Mouse (Mus musculus): Measurements from ENCODE around the gene 6430548M08Rik. TPM values are rescaled to one million over a fixed set of nuclear protein-coding genes. Genes with fewer than 3 reads are reported as not detected.
A peak's percentile ranks its signal among the peaks of the same experiment; 100 is the strongest.

Gene 6430548M08Rik
- polyA plus RNA-seq, 1 experiment from 2014 or later = 3.8 TPM

DNA sequence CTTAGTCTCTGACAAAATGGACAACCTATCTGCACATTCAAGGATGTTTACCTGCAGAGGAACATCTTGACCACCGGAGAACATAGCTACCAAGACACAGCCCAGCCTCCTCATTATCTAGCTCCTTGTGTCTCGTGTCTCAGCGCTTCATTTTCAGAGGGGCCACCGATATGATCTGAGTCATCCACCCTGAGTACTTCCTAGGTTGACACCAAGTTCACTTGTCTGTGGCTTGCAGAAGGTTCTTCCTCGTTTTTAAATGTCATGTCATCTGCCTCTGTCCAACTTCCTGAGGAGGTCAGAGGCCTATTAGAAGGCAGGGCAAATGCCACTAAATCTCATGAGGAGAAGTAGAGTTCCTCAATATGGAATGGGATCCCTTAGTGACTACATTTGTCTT, 1.4 kb upstream of the 6430548M08Rik start:
- 86% methylated on average over 5 of the region's 5 CpGs for WGBS
- peaks cover 42% of the 10 kb centered on the region for H3K27me3 ChIP-seq (ENCODE audit: poor library complexity, severe bottlenecking)

DNA sequence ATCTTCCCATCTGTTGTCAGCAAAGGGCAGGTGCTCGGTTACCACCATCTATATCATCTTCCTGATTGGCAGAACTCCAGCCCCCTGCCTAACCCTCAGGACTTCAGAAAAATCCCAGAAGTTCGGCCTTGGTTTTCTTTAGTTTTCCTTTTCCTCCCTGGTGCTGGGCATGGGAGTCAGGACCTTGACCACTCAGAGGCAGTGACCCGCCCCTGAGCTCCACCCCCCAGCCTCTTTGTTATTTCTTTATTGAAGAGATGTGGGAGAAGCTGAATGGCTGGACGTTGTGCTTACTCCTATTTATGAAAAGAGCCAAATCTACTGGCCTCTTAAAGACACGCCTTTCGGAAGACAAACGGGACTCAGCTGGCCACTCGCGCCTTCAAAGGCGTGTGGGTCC, 646 bp upstream of the 6430548M08Rik start:
- H3K27me3 ChIP-seq (ENCODE audit: poor library complexity, severe bottlenecking) = peaks cover 50% of the 10 kb centered on the region
- H3K4me3 ChIP-seq = peak overlapping the region; percentile 62
- 0 out of 2 replicates have a peak, but pooled peaks cover 4% of the 10 kb centered on the region for H3K9me3 ChIP-seq
- 8% methylated on average over 10 of the region's 10 CpGs for WGBS
- no peak for DNase-seq (ENCODE audit: extremely low spot score, low spot score)
- peak overlapping the region; percentile 82 for H3K27ac ChIP-seq
- peaks cover 33% of the 10 kb centered on the region for H3K4me1 ChIP-seq
- H3K36me3 ChIP-seq (replicated peaks) = no peaks in the 10 kb centered on the region

More for the DNA sequence above, 1.4 kb upstream of the 6430548M08Rik start:
- Histone ChIP-seq H3K27ac (0 out of 2 replicates have a peak overlapping the region, but pooled peaks have one; percentile 82), H3K4me1 (peaks cover 33% of the 10 kb centered on the region), H3K9me3 (0 out of 2 replicates have a peak, but pooled peaks cover 4% of the 10 kb centered on the region), H3K4me3 (no peak overlapping the region; the same call in 1 of the 2 replicates), H3K36me3 (replicated peaks) (no peaks in the 10 kb centered on the region)
- no peak for DNase-seq (ENCODE audit: extremely low spot score, low spot score)

DNA sequence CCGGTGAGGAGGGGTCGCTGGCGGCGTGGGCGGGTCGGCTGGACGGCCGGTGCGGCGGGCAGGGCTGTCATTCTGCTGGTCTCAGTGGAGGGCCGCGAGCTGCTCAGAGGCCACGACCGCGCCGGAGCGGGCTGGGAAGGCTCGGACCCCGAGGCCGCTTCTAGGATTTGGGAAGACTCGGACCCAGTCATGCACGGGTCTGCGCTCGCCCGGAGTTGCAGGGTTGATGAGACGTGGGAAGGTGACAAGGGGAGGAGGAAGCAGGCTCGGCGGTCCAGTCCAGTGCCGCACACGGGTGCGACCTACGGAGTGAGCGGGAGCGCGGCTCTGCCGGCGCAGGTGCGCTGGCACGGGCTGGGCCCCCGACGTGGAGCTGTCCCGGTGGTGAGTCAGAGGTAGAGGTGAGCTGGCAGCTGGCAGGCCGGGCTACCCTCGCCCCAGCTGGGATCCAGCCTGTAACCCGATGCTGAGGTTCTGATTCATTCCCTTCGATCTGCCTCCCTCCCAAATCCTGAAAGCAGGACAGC, 426 bp downstream of the 6430548M08Rik start:
- Histone ChIP-seq H3K27ac (peak overlapping the region; percentile 82), H3K9me3 (0 out of 2 replicates have a peak, but pooled peaks cover 4% of the 10 kb centered on the region), H3K36me3 (replicated peaks) (no peaks in the 10 kb centered on the region), H3K4me1 (peaks cover 33% of the 10 kb centered on the region), H3K27me3 (ENCODE audit: poor library complexity, severe bottlenecking) (peaks cover 55% of the 10 kb centered on the region), H3K4me3 (peak overlapping the region; percentile 62)
- WGBS = 3% methylated on average over 46 of the region's 46 CpGs
- no peak for DNase-seq (ENCODE audit: extremely low spot score, low spot score)

DNA sequence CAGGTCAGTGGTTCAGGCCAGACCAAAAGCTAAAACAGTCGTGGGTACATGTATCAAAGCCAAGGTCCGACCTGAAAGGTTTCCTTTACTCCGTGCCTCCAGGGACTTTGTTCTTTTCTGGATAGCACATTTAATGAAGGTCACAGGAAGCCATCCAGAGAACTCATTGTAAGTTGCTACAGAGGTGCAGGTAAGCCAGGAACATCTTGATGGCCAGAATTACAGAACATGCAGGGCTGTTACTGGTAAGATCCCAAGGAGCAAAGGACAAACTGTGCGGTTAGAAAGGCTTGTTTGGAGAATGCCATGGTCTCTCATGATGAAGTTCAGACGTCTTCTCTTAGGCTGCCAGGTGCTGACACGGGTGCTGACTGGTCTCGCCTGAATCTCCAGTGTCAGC, 2.6 kb downstream of the 6430548M08Rik start:
- Histone ChIP-seq H3K27ac (no peak overlapping the region), H3K27me3 (ENCODE audit: poor library complexity, severe bottlenecking) (peaks cover 51% of the 10 kb centered on the region), H3K36me3 (replicated peaks) (no peaks in the 10 kb centered on the region), H3K4me3 (no peak overlapping the region), H3K9me3 (0 out of 2 replicates have a peak, but pooled peaks cover 4% of the 10 kb centered on the region), H3K4me1 (peaks cover 31% of the 10 kb centered on the region)
- WGBS = 84% methylated on average over 7 of the region's 7 CpGs
- DNase-seq (ENCODE audit: extremely low spot score, low spot score) = no peak

DNA sequence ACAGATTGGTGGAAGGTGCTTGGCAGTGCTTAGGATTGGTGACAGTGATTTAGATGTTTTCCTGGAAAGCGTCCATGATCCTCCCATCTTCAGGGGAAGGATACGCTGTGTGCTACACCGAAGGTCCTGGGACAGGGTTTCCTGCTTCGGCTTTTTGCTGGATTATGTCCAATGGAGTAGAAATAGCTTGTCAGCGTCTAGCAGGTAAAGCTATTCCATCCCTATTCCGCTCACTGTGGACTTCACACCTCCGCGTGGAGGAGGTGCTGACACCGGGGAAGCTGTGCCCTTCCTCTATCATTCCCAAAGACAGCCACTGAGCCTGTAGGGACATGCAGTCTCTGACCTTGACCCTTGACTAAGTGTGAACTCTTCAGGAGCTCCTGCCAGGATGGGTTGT, 4.2 kb downstream of the 6430548M08Rik start:
- 86% methylated on average over 9 of the region's 9 CpGs for WGBS
- Histone ChIP-seq H3K27me3 (ENCODE audit: poor library complexity, severe bottlenecking) (peaks cover 56% of the 10 kb centered on the region), H3K4me1 (peaks cover 25% of the 10 kb centered on the region), H3K4me3 (no peak overlapping the region), H3K27ac (no peak overlapping the region), H3K9me3 (0 out of 2 replicates have a peak, but pooled peaks cover 4% of the 10 kb centered on the region), H3K36me3 (replicated peaks) (no peaks in the 10 kb centered on the region)
- no peak for DNase-seq (ENCODE audit: extremely low spot score, low spot score)

DNA sequence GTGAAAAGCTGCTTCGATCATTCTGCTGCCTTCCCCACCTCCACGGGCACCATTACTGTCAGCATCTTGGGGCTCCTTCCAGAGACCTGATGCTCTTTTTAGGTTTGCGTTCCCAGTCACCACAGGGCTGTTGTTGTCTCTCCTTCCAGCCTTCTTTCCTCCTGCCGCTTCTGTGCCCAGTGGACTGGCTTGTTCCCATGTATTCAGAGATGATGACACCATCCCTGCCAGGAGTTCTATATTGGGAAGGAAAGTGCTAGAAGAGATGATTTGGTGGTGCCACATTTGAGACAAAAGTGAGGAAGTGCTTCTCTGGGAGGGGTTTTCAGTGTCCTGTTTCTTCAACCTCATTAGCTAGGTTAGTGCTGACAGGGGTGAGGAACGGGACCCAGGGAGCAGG, 4.9 kb downstream of the 6430548M08Rik start:
- Histone ChIP-seq H3K27ac (no peak overlapping the region), H3K4me1 (peaks cover 22% of the 10 kb centered on the region), H3K36me3 (replicated peaks) (no peaks in the 10 kb centered on the region), H3K4me3 (no peak overlapping the region), H3K9me3 (0 out of 2 replicates have a peak, but pooled peaks cover 4% of the 10 kb centered on the region), H3K27me3 (ENCODE audit: poor library complexity, severe bottlenecking) (peaks cover 57% of the 10 kb centered on the region)
- 90% methylated on average over 5 of the region's 5 CpGs for WGBS
- DNase-seq (ENCODE audit: extremely low spot score, low spot score) = no peak

DNA sequence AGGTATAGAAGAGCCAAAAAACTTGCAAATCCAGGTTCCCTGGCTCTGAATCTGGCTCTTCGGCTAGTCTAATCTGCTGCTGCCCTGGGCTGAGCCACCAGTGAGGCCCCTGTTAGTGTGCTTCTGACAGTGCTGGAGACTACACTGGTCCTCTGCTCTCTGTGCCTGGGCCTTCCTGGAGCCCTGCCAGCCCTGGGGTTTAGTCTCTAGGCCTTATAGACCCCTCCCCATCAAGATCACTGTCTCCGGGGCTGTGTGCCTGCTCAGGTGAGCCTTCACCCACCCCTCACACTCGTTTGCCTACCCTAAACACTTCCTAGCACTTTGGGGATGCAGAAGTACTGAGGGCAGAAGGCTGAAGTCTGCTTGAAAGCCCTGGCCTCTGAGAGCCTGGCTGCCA, 5.5 kb downstream of the 6430548M08Rik start:
- Histone ChIP-seq H3K9me3 (0 out of 2 replicates have a peak, but pooled peaks cover 4% of the 10 kb centered on the region), H3K27me3 (ENCODE audit: poor library complexity, severe bottlenecking) (peaks cover 54% of the 10 kb centered on the region), H3K4me1 (peaks cover 22% of the 10 kb centered on the region), H3K36me3 (replicated peaks) (no peaks in the 10 kb centered on the region), H3K27ac (no peak overlapping the region), H3K4me3 (no peak overlapping the region)
- WGBS = 72% methylated on average over 3 of the region's 3 CpGs
- no peak for DNase-seq (ENCODE audit: extremely low spot score, low spot score)

DNA sequence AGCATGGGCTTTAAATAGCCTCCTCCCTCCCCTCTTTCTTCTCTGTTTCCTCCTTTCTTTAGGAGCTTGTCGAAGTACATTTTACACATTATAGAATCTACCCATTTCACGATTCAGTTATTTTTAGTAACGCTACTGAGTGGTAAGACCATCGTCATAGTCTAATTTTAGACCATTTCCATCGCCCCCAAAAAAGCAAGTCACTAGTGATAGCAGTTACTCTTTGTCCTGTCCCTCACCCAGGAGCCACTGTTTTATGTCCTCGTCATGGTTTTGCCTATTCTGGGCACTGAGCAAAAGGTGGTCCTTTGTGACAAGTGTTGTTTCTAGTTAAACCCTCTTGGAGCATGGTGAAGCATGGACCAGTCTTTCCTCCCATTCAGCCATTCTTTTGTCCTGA, 6.0 kb downstream of the 6430548M08Rik start:
- Histone ChIP-seq H3K27me3 (ENCODE audit: poor library complexity, severe bottlenecking) (peaks cover 49% of the 10 kb centered on the region), H3K4me3 (no peak overlapping the region), H3K27ac (no peak overlapping the region), H3K9me3 (0 out of 2 replicates have a peak, but pooled peaks cover 4% of the 10 kb centered on the region), H3K36me3 (replicated peaks) (no peaks in the 10 kb centered on the region), H3K4me1 (peaks cover 22% of the 10 kb centered on the region)
- 84% methylated on average over 6 of the region's 6 CpGs for whole genome bisulfite sequencing
- no peak for DNase-seq (ENCODE audit: extremely low spot score, low spot score)

DNA sequence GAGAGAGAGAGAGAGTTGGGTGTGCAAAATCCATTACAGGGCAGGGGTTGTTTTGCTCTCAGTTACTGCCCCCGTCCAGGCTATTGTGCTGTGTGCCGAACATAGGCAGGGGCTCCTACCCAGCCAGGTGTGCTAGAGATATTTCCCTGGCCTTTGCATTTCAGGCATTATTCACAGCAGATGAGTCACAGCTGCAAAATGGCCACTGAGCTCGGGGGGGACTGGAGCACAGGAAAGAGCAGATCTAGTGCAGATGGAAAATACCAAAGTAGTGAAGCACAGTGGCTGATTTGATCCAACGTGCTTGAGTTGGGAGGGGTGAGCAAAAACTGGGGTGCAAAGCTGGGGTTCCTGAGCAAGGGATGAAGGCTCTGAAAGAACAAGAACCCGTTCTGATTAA, 7.0 kb downstream of the 6430548M08Rik start:
- Histone ChIP-seq H3K4me3 (no peak overlapping the region), H3K27me3 (ENCODE audit: poor library complexity, severe bottlenecking) (peaks cover 38% of the 10 kb centered on the region), H3K4me1 (peaks cover 29% of the 10 kb centered on the region), H3K9me3 (0 out of 2 replicates have a peak, but pooled peaks cover 3% of the 10 kb centered on the region), H3K36me3 (replicated peaks) (no peaks in the 10 kb centered on the region), H3K27ac (no peak overlapping the region)
- DNase-seq (ENCODE audit: extremely low spot score, low spot score) = no peak
- 65% methylated on average over 5 of the region's 5 CpGs for WGBS

DNA sequence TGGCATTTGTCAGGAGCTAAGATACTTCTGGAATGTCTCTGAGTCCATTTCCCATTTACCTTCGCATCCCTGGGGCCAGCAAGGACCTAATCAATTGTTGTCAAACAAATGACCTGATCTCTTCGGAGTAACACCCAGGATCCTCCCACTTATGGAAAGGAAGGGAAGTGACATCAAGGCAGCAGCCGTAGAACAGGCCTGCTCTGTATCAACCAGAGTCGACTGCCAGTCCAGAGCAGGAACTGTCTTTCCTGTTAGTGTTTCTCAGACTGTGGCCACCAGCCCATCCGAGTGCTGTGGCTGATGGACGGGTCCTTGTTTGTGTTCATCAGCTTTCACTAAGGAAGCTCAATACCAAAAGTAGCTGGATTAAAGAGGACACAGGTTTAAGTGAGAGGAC, 10.3 kb downstream of the 6430548M08Rik start:
- H3K4me3 ChIP-seq = no peak overlapping the region
- 66% methylated on average over 6 of the region's 6 CpGs for WGBS
- H3K36me3 ChIP-seq (replicated peaks) = no peaks in the 10 kb centered on the region
- peaks cover 55% of the 10 kb centered on the region for H3K4me1 ChIP-seq
- H3K9me3 ChIP-seq = no peaks in the 10 kb centered on the region; the same call in 1 of the 2 replicates
- DNase-seq (ENCODE audit: extremely low spot score, low spot score) = no peak
- H3K27ac ChIP-seq = peak overlapping the region; percentile 53
- H3K27me3 ChIP-seq (ENCODE audit: poor library complexity, severe bottlenecking) = peaks cover 24% of the 10 kb centered on the region

DNA sequence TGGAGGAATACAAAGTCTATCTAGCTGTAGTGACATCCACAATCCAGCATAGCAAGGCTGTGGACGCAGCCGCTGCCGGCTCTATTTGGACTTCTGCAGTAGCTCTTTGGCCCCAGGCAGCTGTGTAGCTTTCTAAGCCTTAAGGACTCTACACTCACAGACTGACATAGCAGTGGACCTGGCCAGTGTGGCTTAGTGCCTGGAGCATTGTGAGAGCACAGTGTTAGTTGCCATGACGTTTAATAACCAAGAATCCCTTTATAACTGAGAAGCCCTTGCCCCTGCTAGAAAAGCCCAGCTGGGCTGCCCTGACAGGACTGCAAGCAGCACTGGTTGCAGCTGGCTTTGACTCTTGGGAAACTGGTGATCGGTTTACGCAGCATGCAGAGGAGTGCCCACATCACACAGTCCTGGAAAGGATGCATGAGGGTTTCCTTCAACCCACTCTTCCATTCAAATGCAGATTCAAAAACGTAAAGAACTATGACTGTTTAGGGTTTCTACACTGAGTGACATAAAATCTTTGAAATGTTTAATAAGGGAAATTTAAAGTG, 11.0 kb downstream of the 6430548M08Rik start:
- H3K27me3 ChIP-seq (ENCODE audit: poor library complexity, severe bottlenecking) = peaks cover 20% of the 10 kb centered on the region
- H3K27ac ChIP-seq = peak overlapping the region; percentile 53
- H3K4me3 ChIP-seq = no peak overlapping the region
- H3K4me1 ChIP-seq = peaks cover 62% of the 10 kb centered on the region
- H3K36me3 ChIP-seq (replicated peaks) = no peaks in the 10 kb centered on the region
- H3K9me3 ChIP-seq = no peaks in the 10 kb centered on the region; the same call in 1 of the 2 replicates
- DNase-seq (ENCODE audit: extremely low spot score, low spot score) = peak; percentile 39
- 60% methylated on average over 7 of the region's 7 CpGs for WGBS

DNA sequence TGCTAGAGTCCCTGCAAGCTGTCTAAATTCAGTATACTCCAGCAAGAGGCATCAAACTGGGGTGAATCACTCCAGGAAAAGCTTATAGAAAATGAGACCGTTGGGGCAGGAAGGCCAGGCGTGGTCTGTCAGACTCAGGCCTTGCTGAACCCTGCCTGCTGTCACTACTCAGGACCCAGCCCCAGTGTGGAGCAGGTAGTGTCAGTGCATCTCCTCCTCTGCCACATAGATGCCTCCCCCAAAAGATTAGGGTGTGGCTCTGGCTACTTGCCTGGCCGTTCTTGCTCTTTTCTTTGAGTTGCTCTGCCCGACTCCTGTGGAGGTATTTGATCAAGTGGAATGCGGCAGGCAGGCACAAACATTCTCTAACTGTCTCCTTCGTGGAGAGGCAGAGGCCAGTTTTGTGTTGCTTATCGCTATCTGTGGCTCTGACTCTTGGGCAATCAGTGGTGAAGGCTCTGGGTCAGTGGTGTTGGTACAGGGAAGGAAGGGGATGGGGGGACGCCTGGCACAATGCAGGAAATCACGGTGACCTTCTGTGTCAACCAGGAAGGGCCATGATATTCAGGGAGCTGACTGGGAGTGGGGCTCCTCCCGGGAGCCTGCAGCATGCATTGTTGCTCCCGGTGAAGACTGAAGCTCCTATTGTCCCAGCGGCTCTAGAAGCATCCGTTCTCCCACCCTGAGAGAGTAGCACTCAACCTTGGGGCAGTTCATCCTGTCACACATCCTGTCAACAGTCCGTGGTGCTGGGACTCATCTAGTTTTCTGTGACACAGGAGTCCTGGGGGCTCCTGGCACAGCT, 12.6 kb downstream of the 6430548M08Rik start:
- H3K4me3 ChIP-seq = no peak overlapping the region
- no peaks in the 10 kb centered on the region; the same call in 1 of the 2 replicates for H3K9me3 ChIP-seq
- WGBS = 32% methylated on average over 14 of the region's 14 CpGs
- peak overlapping the region; percentile 60 for H3K27ac ChIP-seq
- H3K36me3 ChIP-seq (replicated peaks) = no peaks in the 10 kb centered on the region
- no peak for DNase-seq (ENCODE audit: extremely low spot score, low spot score)
- H3K27me3 ChIP-seq (ENCODE audit: poor library complexity, severe bottlenecking) = peaks cover 20% of the 10 kb centered on the region
- H3K4me1 ChIP-seq = peaks cover 71% of the 10 kb centered on the region
